Mouse (Mus musculus) cerebellum, postnatal 14 days (tissue): ENCODE data around the gene Hist3h2ba.
"Not testable (repeated sequence)": the region's sequence is repeated elsewhere in the genome, so short reads cannot be mapped to it uniquely, and the experiment has no call there.

Experiments
- DNase-seq, 2 experiments: peaks; one replicate each; pipeline ENCODE4 v3.0.0; 2021; ENCODE audit warnings: mixed read lengths in 2 of 2

Hist3h2ba gene

DNA sequence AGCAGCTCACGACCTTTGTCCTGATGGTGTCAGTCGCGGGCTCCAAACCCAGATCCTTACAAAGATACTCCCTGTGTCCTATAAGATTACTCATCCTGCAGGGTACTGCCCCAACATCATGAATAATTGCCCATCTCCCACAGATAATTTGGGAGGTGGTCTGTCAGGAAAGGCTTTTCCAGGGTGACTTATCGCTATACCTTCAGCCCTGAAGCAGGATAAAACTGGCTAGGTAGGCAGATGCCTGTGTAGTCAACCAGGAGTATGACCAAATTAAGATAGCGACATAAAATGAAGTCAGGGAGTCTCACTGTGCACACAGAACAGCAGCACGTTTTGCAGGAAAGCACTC lies 9.7 kb upstream of the Hist3h2ba start:
- DNase-seq, result no peak

DNA sequence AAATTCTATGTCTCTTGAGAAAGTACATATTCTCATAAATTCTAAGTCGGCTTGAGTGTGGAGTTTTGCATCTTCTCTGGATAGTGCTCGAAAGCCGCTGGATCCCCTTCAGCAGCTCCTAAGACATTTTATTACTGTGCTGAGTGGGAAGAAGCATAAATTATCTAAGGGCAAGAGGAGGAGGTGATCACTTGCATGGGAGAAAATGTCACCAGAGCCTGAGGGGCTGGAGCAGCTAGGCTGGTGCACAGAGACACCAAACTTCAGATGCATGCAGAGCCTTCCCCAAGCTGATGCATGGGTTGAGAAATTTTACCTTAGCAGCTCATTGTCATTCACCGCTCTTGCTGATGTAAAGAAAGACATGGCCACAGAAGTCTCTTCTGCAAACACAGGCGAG lies 4.6 kb upstream of the Hist3h2ba start:
- no peak for DNase-seq

DNA sequence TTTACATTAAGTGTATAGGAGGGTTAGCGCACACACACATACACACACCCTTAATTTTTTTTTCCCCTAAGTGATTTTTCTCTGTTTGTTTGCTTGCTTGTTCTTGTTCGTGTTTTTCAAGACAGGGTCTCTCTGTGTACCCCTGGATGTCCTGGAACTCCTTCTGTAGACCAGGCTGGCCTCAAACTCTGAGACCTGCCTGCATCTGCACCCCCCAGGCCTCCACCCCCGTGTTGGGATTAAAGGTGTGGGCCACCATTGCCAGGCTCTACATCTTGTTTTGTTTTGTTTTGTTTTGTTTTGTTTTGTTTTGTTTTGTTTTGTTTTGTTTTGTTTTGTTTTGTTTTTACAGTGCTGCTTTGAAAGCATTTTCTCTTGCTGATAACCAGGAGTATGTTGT lies 1.4 kb upstream of the Hist3h2ba start:
- DNase-seq, result peak in 1 of 2 experiments; percentile 38

DNA sequence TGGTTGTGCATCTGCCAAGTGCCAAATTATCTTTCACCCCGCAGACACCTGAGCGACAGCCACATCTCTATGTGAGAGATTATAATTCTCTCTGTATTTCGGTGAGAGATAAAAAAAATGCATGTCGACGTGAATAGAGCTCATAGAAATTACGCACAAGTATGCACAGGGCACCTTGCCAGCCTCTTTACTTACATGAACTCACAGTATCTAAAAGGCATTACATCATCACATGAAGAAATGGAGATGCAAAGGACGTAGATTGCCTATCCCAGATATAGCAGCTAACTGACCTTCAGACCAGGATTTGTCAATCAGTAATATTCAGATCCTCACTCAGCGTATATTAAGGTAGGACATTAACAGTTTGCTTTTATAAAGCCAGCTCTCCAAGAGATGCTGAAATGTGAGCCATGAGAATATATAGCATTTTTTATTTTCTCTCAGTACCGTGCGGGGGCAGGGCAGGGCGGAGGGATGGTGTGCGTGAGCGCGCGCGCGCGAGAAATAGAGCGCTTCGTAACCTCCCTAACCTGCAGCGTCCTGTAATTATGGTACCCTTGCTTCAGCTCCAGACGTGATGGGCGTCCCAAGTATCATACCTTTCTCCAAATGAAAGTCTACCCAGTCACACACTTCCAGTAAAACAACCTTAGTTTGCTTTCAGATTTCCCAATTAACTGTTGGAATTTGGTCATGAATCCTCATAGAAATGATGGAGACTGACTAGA lies 757 bp upstream of the Hist3h2ba start:
- DNase-seq, result peak; percentile 81 to 84

DNA sequence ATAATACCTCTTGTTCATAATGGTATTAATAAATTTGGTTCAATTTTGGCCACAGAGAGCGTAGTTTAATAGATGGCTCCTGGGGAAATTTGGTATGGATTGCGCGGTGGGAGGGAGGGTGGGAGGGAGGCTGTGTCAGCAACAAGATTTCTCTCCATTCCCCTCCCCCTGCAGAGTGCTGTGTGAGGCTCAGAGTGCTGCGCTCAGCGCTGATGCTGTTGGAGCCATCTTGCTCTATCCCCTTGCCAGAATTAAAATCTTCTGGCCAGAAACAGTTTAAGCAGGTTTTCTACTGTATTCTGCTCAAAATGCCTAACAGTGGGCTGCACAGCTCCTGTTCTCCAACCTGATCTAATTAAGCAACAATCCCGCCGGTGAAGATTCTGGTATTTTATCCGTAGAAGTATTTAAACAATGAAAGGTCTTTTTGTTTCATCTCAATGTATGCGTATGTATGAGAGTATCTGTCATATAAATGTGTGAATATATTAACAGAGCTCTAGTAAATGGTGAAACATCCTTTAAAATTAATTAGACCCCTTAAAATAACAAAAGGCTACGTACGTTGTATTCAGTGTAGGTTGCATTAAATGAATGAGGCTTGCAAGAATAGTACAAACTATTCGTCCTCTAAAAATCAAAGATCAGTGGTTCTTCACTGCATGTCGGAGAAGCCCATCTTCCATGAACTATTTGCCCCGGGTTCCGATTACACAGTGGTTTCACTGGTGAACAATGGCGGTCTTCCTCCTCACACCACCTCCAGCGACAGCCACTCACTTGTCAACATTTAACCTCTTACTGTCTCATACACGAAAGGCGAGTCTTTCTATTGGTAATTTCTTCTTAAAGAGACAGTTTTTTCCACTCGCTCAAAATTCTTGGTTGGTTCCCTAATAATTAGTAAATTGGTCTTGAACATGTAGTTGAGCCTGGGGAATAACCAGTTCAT lies 1.0 kb downstream of the Hist3h2ba start:
- DNase-seq, result peak; percentile 82 to 86

DNA sequence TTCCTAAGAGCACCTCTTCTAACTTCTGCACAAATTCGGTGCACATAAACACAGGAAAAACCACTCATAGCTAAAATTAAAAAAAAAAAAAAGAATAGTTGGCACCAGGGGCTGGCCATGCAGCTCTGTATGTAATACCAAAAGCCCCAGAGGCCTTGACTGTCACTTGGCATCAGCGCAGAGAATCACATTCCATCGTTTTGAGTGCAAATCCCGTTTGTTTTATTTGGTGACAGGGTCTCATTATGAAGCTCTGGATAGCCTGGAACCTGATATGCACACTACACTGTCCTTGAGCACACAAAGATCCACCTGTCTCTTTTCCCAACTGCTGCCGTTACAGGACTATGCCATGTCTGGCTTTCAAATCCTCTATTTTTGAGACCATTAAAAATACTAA lies 2.5 kb downstream of the Hist3h2ba start:
- no peak for DNase-seq

DNA sequence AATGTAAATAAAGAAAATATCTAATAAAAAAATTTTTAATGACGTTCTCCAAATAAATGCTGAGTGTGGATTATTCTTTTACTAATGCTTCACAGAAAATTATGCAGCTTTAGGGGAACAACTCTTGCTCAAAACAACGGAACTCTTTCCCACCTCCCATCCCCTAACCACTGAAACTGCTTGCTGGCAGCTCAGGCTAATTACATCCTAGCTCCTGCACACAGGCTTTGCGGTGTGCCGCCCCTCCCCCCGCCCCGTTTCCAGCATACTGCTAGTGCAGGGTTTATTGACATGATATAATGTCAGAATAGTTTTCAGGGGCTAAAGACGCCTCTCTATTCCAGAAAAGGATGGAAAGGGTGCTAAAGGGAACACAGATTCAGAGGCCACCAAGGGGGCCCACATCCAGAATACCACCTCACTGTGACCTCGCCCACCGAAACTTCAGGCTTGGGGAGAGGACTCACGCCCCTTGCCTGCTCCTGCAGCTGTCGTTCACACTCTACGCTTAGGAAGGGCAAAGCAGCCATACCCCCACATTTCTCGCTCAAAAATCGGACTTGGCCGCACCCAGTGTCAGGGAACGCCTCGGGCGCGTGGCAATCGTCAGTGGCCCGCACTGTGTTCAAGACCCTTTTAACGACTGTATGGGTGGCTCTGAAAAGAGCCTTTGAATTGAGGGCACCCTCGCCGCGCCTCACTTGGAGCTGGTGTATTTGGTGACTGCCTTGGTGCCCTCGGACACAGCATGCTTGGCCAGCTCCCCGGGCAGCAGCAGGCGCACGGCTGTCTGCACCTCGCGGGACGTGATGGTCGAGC lies 4.8 kb downstream of the Hist3h2ba start:
- peak; percentile 67 to 72 for DNase-seq

DNA sequence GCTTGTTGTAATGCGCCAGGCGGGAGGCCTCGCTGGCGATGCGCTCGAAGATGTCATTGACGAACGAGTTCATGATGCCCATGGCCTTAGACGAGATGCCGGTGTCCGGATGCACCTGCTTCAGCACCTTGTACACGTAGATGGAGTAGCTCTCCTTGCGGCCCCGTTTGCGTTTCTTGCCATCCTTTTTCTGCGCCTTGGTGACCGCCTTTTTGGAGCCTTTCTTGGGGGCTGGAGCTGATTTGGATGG lies 5.4 kb downstream of the Hist3h2ba start:
- not testable (repeated sequence) for DNase-seq

DNA sequence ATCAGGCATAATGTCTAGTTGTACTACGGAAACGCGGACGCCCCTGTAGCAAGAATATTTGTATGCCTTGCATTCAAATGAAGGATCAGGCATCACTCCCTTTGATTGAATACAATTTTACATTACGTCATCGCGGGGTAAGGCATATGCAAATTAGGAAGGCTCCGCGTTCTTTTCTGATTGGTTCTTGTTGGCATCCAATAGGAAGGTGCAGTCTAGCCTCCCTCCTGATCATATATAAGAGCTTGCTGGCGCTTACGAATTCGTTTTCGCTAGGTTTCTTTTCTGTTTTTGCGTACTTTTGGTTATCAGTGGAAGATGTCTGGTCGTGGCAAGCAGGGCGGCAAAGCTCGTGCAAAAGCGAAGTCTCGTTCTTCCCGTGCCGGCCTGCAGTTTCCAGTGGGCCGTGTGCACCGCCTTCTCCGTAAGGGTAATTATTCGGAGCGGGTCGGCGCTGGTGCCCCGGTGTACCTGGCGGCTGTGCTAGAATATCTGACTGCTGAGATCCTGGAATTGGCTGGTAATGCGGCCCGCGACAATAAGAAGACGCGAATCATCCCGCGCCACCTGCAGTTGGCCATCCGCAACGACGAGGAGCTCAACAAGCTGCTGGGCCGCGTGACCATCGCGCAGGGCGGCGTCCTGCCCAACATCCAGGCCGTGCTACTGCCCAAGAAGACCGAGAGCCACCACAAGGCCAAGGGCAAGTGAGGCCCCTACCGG lies 5.9 kb downstream of the Hist3h2ba start, which contains the start of the genes Hist3h2a and Trim17:
Gene Hist3h2a (plus strand): TSS at position 266 of the 723 bp plus-strand sequence.
Gene Trim17 (plus strand): TSS at position 266 of the 723 bp plus-strand sequence.
- peak; percentile 91 to 96 for DNase-seq

DNA sequence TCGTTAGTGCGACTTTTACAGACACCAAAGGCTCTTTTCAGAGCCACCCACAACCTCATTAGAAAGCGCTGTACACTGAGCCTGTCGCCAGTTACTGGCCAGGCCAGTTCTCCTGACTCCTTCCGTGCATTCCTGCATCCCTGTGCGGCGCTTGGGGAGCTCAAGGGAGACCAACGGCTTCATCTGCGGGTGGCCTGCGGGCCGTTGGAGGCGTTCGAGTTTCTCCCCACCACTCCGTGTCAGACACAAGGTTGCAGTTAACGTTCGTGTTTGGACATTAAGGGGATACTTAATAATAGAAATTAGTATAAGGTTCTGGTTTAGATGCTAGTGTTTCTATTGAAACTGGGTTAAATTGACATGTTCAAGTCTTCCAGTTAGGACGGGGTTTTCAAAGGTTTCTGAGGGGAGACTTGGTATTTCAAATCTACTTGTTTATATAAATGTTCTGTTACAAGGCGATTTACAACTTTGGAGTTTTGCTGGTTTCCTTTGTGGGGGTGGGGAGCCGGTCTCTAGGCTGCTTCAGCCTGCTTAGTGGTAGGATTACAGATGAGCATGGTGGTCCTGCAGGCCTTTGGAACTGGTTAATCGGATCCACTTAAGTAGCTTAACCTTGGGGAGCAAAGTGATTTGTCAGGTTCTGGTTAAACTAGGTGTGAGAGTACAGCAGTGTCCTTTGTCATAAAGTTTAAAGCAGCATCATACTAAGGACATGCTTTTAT lies 6.6 kb downstream of the Hist3h2ba start:
- peak; percentile 42 to 56 for DNase-seq

DNA sequence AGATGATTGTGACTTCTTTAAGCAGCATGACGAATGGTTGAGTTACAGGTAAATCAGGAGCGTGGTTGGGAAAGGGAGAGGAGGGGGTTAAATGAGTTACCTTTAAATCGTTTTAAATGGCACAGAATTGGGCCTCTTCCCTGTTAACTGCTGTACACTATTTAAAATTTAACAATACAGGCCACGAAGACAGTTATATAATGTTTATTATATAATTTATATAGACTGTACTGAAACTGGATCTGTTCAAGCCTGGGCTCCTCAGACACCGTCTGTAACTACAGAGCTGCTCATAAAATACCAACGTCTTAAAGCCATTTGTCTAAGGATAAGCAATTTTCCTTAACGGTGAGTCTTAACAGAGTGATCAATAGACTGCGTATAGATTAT lies 7.1 kb downstream of the Hist3h2ba start:
- DNase-seq, result no peak

DNA sequence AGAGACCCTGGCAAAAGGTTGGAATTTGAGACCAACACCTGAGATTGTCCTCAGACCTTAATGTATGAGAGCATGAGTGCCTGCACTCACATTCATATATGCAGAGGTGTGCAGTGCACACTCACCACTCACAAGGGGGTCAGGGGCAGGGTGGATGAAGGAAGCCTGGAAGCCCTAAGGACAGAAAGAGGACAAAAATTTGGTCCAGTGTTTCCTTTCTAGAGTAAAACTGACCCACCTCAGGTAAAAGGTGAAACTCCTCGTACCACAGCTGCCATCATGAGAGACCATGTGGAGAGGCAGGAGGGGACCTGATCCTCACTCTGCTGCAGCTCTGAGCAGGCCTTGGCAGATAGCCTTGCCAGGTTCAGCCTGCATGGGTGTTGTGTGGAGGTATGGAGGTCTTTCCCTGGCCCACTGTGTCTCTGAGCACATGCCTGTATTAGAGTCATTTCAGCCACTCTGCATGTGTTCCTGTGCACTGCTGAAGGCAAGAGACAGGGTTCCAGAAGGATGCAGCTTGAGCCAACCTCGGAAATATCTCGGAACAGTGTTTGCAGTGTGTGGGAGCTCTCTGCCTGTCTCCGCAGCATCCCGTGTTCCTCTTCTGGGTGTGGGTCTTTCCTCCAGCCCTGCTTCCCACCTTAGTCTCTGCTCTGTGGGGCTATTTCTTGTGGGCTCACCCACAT lies 8.7 kb downstream of the Hist3h2ba start:
- DNase-seq, result peak; percentile 41 to 43

DNA sequence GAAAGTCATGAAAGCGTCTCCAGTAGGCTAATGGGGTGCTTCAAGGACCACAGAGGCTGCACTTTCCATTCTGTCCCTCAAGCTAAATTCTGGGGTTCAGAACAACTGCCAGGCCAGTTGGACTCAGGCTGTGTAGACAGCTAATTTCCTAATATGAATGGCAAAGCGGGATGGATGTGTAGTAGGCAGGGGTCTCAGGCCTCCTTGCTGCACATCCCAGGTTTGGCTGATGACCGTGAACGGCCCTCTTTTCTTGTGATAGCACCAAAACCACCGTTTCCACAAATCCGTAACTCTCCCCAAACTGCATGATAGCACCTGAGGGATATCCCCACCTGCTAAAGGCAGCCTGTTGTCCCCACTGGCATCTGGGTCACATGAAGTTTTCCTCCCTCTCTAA lies 9.8 kb downstream of the Hist3h2ba start:
- DNase-seq, result no peak

DNA sequence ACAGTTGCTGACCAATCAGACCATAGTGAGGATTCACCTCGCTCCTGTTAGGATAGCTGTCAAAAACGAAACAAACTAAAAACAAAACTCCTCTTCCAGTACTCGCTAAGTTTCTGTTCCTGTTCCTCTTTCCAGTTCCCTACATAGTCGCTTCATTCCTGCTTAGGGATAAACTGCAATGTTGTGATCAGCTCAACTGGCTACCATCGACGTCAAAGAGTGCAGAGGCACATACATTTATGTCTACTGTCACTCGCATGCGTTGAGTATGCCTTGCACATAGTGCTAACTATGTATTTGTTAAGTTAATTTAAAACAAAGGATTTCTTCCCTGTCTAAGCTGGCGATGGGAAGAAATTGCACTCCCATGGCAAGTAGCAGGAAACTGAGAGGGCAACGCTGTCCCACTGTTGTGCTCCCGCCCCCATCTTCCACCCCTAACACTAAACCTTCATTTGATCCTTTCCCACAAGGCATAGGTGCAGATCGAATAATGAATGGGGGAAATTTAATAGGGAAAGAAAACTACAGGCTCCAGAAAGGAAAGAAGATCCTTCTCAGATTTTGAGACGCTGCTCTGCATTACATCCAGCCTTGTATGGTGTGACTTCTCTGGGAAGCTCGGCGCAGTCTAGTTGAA lies 10.6 kb downstream of the Hist3h2ba start:
- no peak for DNase-seq

DNA sequence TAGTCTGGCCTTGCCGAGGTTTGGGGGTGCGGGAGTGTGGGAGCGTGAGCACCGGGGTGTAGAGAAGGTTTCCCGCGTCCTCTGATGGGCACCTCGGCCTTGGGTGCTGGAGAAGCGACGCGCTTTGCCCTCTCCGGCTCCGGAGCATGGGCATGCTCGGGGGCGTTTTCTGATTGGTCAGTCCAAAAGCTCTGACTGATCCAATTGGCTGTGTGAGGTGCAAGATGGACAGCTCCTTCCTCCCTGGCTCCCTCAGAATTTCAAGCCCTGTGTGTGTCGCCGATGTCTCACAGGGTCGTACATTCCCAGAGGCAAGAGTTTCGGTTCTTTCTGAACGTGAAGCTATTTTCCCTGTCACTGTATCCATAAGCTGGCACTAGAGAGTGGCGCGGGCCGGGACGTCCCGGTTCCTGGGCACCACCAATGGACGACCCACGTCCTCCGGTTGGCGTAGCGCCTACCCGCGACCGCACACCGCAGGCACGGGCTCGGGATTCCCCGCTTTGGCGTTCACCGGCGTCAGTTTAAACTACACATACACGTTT lies 11.3 kb downstream of the Hist3h2ba start:
- DNase-seq, result peak; percentile 87 to 88

DNA sequence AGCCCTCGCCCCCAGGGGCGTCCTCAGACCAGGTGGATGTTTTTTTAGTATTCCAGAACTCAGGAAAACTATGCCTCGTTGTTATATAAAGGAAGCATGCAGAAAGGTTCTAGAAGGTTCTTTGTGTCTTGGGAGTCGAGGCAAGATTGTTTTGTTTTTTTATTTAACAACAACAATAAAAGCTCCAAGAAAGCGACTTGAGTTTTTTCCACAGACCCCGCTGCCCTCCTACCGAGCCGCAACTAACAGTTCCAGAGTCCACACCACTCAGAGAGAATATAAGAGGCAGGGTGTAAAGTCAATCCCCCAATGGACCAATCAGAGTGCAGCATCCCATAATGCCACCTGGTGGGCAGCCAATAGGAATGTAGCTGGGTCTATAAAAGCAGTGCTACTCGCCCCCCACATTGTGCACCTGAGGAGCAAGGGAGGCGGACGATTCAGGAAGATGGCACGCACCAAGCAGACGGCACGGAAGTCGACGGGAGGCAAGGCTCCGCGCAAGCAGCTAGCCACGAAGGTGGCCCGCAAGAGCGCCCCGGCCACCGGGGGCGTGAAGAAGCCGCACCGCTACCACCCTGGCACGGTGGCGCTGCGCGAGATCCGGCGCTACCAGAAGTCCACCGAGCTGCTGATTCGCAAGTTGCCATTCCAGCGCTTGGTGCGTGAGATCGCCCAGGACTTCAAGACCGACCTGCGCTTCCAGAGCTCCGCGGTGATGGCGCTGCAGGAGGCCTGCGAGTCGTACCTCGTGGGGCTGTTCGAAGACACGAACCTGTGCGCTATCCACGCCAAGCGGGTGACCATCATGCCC lies 12.9 kb downstream of the Hist3h2ba start:
- peak; percentile 27 to 53 for DNase-seq

DNA sequence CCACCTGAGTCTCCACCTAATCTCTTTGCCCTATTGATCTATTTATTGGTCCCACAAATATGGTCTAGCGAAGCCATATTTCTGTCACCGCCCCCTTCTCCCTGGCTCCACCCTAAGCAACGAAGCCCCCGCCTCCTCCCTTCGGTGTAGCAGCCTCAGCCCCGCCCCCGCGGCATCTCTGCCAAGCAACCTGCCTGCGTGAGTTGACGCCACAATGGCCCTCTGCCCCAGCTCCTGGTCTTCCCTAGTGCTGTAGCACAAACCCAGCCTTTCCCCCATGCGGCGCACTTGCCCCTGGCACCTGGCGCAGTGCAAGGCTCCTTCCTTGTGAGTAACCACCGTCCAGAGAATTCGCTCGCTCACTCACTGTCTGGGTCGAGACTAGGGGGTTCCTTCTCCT lies 14.8 kb downstream of the Hist3h2ba start:
- peak; percentile 63 to 81 for DNase-seq

DNA sequence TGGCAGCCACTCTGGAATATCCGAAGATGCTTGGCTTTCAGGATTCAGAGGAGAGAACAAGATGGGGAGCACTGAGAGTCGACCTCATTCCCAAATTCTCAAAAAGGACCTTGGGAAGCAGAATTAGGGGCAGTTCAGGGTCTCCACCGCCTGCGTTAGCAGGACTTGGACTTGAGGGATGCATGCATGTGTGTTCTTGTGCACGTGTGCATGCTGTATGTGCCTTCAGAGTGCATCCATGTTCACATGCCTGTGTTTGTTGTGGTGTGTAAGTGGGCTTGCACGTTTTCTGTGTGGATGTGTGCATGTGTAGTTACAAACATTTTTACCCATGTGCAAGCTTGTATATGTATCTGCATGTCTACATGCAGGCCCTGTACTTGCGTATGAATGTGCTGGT lies 15.5 kb downstream of the Hist3h2ba start:
- DNase-seq, result no peak

DNA sequence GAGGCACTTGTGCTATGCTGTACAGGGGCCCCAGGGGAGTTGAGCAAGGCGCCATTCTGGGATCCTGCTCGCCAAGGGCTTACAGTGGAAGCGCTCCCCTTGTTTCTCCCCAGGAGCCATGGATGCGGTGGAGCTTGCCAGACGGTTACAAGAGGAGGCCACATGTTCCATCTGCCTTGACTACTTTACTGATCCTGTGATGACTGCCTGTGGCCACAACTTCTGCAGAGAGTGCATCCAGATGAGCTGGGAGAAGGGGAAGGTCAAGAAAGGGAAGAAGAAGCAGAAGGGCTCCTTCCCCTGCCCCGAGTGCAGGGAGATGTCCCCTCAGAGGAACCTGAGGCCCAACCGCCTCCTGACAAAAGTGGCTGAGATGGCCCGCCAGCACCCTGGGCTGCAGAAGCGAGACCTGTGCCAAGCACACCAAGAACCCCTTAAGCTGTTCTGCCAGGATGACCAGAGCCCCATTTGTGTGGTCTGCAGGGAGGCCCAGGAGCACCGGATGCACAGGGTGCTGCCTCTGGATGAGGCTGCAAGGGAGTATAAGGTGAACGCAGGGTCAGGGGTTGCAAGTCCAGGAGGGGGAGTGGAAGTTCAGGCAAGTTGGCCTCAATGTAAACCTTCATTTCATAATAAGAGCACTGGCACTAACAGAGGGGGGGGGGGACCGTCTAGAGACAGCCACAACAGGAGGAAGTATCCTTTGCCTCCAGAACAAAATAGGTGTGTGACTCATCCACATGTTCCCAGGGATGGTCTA lies 16.5 kb downstream of the Hist3h2ba start:
- no peak for DNase-seq
